Mouse (Mus musculus): ENCODE measurements around the gene Sapcd2. TPM values are rescaled to one million over a fixed set of nuclear protein-coding genes. Genes with fewer than 3 reads are reported as not detected.
A peak's percentile ranks its signal among the peaks of the same experiment; 100 is the strongest.

Gene Sapcd2
- polyA plus RNA-seq, 1 experiment from 2014 or later = 7.8 TPM

- H3K27ac ChIP-seq (ENCODE audit: low read depth, low read length) = no peak overlapping the region
- H3K9me3 ChIP-seq (ENCODE audit: control insufficient read depth, low read length) = no peaks in the 10 kb centered on the region
- peaks cover 39% of the 10 kb centered on the region for H3K27me3 ChIP-seq (ENCODE audit: control insufficient read depth, insufficient read depth, low read length)
- peaks cover 6% of the 10 kb centered on the region; the same call in 1 of the 2 replicates for H3K4me1 ChIP-seq (ENCODE audit: control insufficient read depth, insufficient read depth, low read length)
- no peak overlapping the region for H3K4me3 ChIP-seq (ENCODE audit: low read depth, low read length)
- 32% methylated on average over 3 of the region's 3 CpGs for WGBS
- 0 out of 2 replicates have a peak, but pooled peaks have one; percentile 31 for ATAC-seq (ENCODE audit: low read depth)
- no peak overlapping the region for H3K9ac ChIP-seq (replicated peaks; ENCODE audit: low read depth, low read length)
- no peaks in the 10 kb centered on the region for H3K36me3 ChIP-seq (ENCODE audit: control insufficient read depth, insufficient read depth, low read length)
- H3K4me2 ChIP-seq (ENCODE audit: low read depth, low read length) = no peak overlapping the region
These were observed 22.4 kb downstream of the Sapcd2 start for GRCm38 (mm10) chr2:25394281-25395221.

- no peak within 1 kb of the TSS for H3K27ac ChIP-seq (ENCODE audit: low read depth, low read length)
- H3K4me3 ChIP-seq (ENCODE audit: low read depth, low read length) = peak within 1 kb of the TSS; percentile 26
- H3K4me2 ChIP-seq (ENCODE audit: low read depth, low read length) = peak within 1 kb of the TSS; percentile 47
- no peak for ATAC-seq (ENCODE audit: low read depth)
- no peaks in the 10 kb centered on the region for H3K36me3 ChIP-seq (ENCODE audit: control insufficient read depth, insufficient read depth, low read length)
- no peaks in the 10 kb centered on the region for H3K9me3 ChIP-seq (ENCODE audit: control insufficient read depth, low read length)
- WGBS = 2% methylated on average over 57 of the region's 57 CpGs
- no peak within 1 kb of the TSS for H3K9ac ChIP-seq (replicated peaks; ENCODE audit: low read depth, low read length)
- peaks cover 11% of the 10 kb centered on the region; the same call in 1 of the 2 replicates for H3K4me1 ChIP-seq (ENCODE audit: control insufficient read depth, insufficient read depth, low read length)
- peaks cover 44% of the 10 kb centered on the region for H3K27me3 ChIP-seq (ENCODE audit: control insufficient read depth, insufficient read depth, low read length)
These were observed 23.8 kb downstream of the Sapcd2 start, which contains the start of gene Entpd2 for GRCm38 (mm10) chr2:25395721-25396596. Gene Entpd2, plus strand, starts transcription at chr2:25395874.

GRCm38 (mm10) chr2:25396597-25396983 lies 24.5 kb downstream of the Sapcd2 start:
- H3K27ac ChIP-seq (ENCODE audit: low read depth, low read length) = no peak overlapping the region
- H3K4me1 ChIP-seq (ENCODE audit: control insufficient read depth, insufficient read depth, low read length) = peaks cover 11% of the 10 kb centered on the region; the same call in 1 of the 2 replicates
- no peak for ATAC-seq (ENCODE audit: low read depth)
- H3K36me3 ChIP-seq (ENCODE audit: control insufficient read depth, insufficient read depth, low read length) = no peaks in the 10 kb centered on the region
- H3K27me3 ChIP-seq (ENCODE audit: control insufficient read depth, insufficient read depth, low read length) = peaks cover 44% of the 10 kb centered on the region
- no peak overlapping the region for H3K9ac ChIP-seq (replicated peaks; ENCODE audit: low read depth, low read length)
- peak overlapping the region; percentile 26; the same call in 1 of the 2 replicates for H3K4me3 ChIP-seq (ENCODE audit: low read depth, low read length)
- H3K4me2 ChIP-seq (ENCODE audit: low read depth, low read length) = peak overlapping the region; percentile 47; the same call in 1 of the 2 replicates
- no peaks in the 10 kb centered on the region for H3K9me3 ChIP-seq (ENCODE audit: control insufficient read depth, low read length)
- WGBS = 37% methylated on average over 3 of the region's 3 CpGs

GRCm38 (mm10) chr2:25397010-25397409 lies 24.9 kb downstream of the Sapcd2 start:
- Histone ChIP-seq H3K9ac (replicated peaks; ENCODE audit: low read depth, low read length) (no peak overlapping the region), H3K4me2 (ENCODE audit: low read depth, low read length) (no peak overlapping the region), H3K27ac (ENCODE audit: low read depth, low read length) (no peak overlapping the region), H3K9me3 (ENCODE audit: control insufficient read depth, low read length) (no peaks in the 10 kb centered on the region), H3K4me1 (ENCODE audit: control insufficient read depth, insufficient read depth, low read length) (peaks cover 11% of the 10 kb centered on the region; the same call in 1 of the 2 replicates), H3K36me3 (ENCODE audit: control insufficient read depth, insufficient read depth, low read length) (no peaks in the 10 kb centered on the region), H3K4me3 (ENCODE audit: low read depth, low read length) (no peak overlapping the region), H3K27me3 (ENCODE audit: control insufficient read depth, insufficient read depth, low read length) (peaks cover 44% of the 10 kb centered on the region)
- no peak for ATAC-seq (ENCODE audit: low read depth)
- WGBS = 60% methylated on average over 1 of the region's 1 CpGs

- Histone ChIP-seq H3K4me1 (ENCODE audit: control insufficient read depth, insufficient read depth, low read length) (peaks cover 11% of the 10 kb centered on the region; the same call in 1 of the 2 replicates), H3K4me2 (ENCODE audit: low read depth, low read length) (no peak overlapping the region), H3K27me3 (ENCODE audit: control insufficient read depth, insufficient read depth, low read length) (peaks cover 44% of the 10 kb centered on the region), H3K9ac (replicated peaks; ENCODE audit: low read depth, low read length) (no peak overlapping the region), H3K27ac (ENCODE audit: low read depth, low read length) (no peak overlapping the region), H3K9me3 (ENCODE audit: control insufficient read depth, low read length) (no peaks in the 10 kb centered on the region), H3K36me3 (ENCODE audit: control insufficient read depth, insufficient read depth, low read length) (no peaks in the 10 kb centered on the region), H3K4me3 (ENCODE audit: low read depth, low read length) (no peak overlapping the region)
- ATAC-seq (ENCODE audit: low read depth) = no peak
- WGBS = 88% methylated on average over 7 of the region's 7 CpGs
These were observed 25.9 kb downstream of the Sapcd2 start for GRCm38 (mm10) chr2:25398065-25398464.

GRCm38 (mm10) chr2:25399051-25399450 lies 26.9 kb downstream of the Sapcd2 start, which contains the start of gene Npdc1:
Gene Npdc1, plus strand, starts transcription at chr2:25399351.
- no peak within 1 kb of the TSS for H3K27ac ChIP-seq (ENCODE audit: low read depth, low read length)
- H3K4me3 ChIP-seq (ENCODE audit: low read depth, low read length) = no peak within 1 kb of the TSS
- H3K9me3 ChIP-seq (ENCODE audit: control insufficient read depth, low read length) = no peaks in the 10 kb centered on the region
- no peak within 1 kb of the TSS for H3K4me2 ChIP-seq (ENCODE audit: low read depth, low read length)
- H3K9ac ChIP-seq (replicated peaks; ENCODE audit: low read depth, low read length) = no peak within 1 kb of the TSS
- peaks cover 14% of the 10 kb centered on the region for H3K4me1 ChIP-seq (ENCODE audit: control insufficient read depth, insufficient read depth, low read length)
- 71% methylated on average over 8 of the region's 8 CpGs for WGBS
- H3K27me3 ChIP-seq (ENCODE audit: control insufficient read depth, insufficient read depth, low read length) = peaks cover 44% of the 10 kb centered on the region
- ATAC-seq (ENCODE audit: low read depth) = no peak
- no peaks in the 10 kb centered on the region for H3K36me3 ChIP-seq (ENCODE audit: control insufficient read depth, insufficient read depth, low read length)

- Histone ChIP-seq H3K4me1 (ENCODE audit: control insufficient read depth, insufficient read depth, low read length) (peaks cover 24% of the 10 kb centered on the region), H3K4me2 (ENCODE audit: low read depth, low read length) (peak overlapping the region; percentile 46), H3K27ac (ENCODE audit: low read depth, low read length) (no peak overlapping the region), H3K4me3 (ENCODE audit: low read depth, low read length) (peak overlapping the region; percentile 9; the same call in 1 of the 2 replicates), H3K27me3 (ENCODE audit: control insufficient read depth, insufficient read depth, low read length) (peaks cover 38% of the 10 kb centered on the region), H3K9me3 (ENCODE audit: control insufficient read depth, low read length) (no peaks in the 10 kb centered on the region), H3K36me3 (ENCODE audit: control insufficient read depth, insufficient read depth, low read length) (no peaks in the 10 kb centered on the region), H3K9ac (replicated peaks; ENCODE audit: low read depth, low read length) (no peak overlapping the region)
- 22% methylated on average over 16 of the region's 16 CpGs for WGBS
- no peak for ATAC-seq (ENCODE audit: low read depth)
These were observed 28.2 kb downstream of the Sapcd2 start for GRCm38 (mm10) chr2:25400291-25400690.

GRCm38 (mm10) chr2:25400764-25401163 lies 28.6 kb downstream of the Sapcd2 start:
- H3K9ac ChIP-seq (replicated peaks; ENCODE audit: low read depth, low read length) = no peak overlapping the region
- no peaks in the 10 kb centered on the region for H3K9me3 ChIP-seq (ENCODE audit: control insufficient read depth, low read length)
- ATAC-seq (ENCODE audit: low read depth) = no peak
- peak overlapping the region; percentile 9; the same call in 1 of the 2 replicates for H3K4me3 ChIP-seq (ENCODE audit: low read depth, low read length)
- peaks cover 34% of the 10 kb centered on the region for H3K27me3 ChIP-seq (ENCODE audit: control insufficient read depth, insufficient read depth, low read length)
- peak overlapping the region; percentile 46 for H3K4me2 ChIP-seq (ENCODE audit: low read depth, low read length)
- H3K4me1 ChIP-seq (ENCODE audit: control insufficient read depth, insufficient read depth, low read length) = peaks cover 27% of the 10 kb centered on the region
- no peaks in the 10 kb centered on the region for H3K36me3 ChIP-seq (ENCODE audit: control insufficient read depth, insufficient read depth, low read length)
- H3K27ac ChIP-seq (ENCODE audit: low read depth, low read length) = no peak overlapping the region
- 3% methylated on average over 17 of the region's 17 CpGs for WGBS
